Mouse (Mus musculus) midbrain, postnatal 0 days (tissue): Measurements from ENCODE around the gene Gal. TPM values are rescaled to one million over a fixed set of nuclear protein-coding genes. Genes with fewer than 3 reads are reported as not detected.

Experiments
- ATAC-seq: fragments of 200-750 bp; cut with Nextera tagmentation; 2 replicates; pipeline ENCODE4 v1.8.0; 2017; ENCODE audit warnings: moderate number of reproducible peaks, mild to moderate bottlenecking, moderate TSS enrichment, moderate library complexity; ENCODE audit not compliant: low FRiP score
- DNase-seq: peaks from one replicate; pipeline ENCODE4 v3.0.0-alpha.2; 2015; ENCODE audit warnings: low spot score
- H3K27ac ChIP-seq: fragments of 300-500 bp; sonication (generic); 2 replicates; pipeline ENCODE4 v1.5.1; 2014; ENCODE audit warnings: low read depth, mild to moderate bottlenecking, low read length, mixed read lengths
- H3K27me3 ChIP-seq: fragments of 300-500 bp; sonication (generic); 2 replicates; pipeline ENCODE4 v1.6.1; 2014; ENCODE audit warnings: low read length, control low read depth, mixed read lengths; ENCODE audit not compliant: insufficient read depth
- H3K36me3 ChIP-seq: fragments of 300-500 bp; sonication (generic); 2 replicates; pipeline ENCODE4 v1.6.1; 2014; ENCODE audit warnings: low read length, control low read depth, mixed read lengths; ENCODE audit not compliant: insufficient read depth
- H3K4me1 ChIP-seq: fragments of 300-500 bp; sonication (generic); 2 replicates; pipeline ENCODE4 v1.6.1; 2014; ENCODE audit warnings: mild to moderate bottlenecking, control low read depth, antibody characterized with exemption, low read length, mixed read lengths; ENCODE audit not compliant: insufficient read depth
- H3K4me2 ChIP-seq: fragments of 300-500 bp; sonication (generic); 2 replicates; pipeline ENCODE4 v1.6.1; 2014; ENCODE audit warnings: low read depth, mild to moderate bottlenecking, low read length, mixed read lengths; ENCODE audit not compliant: poor library complexity, severe bottlenecking
- H3K4me3 ChIP-seq: fragments of 300-500 bp; sonication (generic); 2 replicates; pipeline ENCODE4 v1.5.1; 2014; ENCODE audit warnings: low read depth, mild to moderate bottlenecking, low read length, moderate library complexity
- H3K9ac ChIP-seq: fragments of 300-500 bp; sonication (generic); replicated peaks from 2 replicates; pipeline ENCODE4 v1.6.1; 2014; ENCODE audit warnings: mild to moderate bottlenecking, low read length, moderate library complexity, mixed read lengths; ENCODE audit not compliant: poor library complexity, severe bottlenecking
- H3K9me3 ChIP-seq: fragments of 300-500 bp; sonication (generic); 2 replicates; pipeline ENCODE4 v1.6.1; 2016; ENCODE audit warnings: low read length, control low read depth
- CTCF ChIP-seq: IDR thresholded peaks from 2 replicates; pipeline ENCODE4 v1.5.1; 2016; ENCODE audit warnings: antibody characterized with exemption, mild to moderate bottlenecking
- WGBS: fragments of 180-500 bp; shearing (Covaris S2); extraction: QIAGEN DNeasy Blood & Tissue Kit; methylation state at CpG from one replicate; pipeline ENCODE4 v1.1.7; 2014; 5-methylcytosine and 5-hydroxymethylcytosine counted together
- polyA plus RNA-seq: library from polyadenylated mRNA; unstranded; fragments of >200 nt; fragmentation: Nextera tagmentation; extraction: Ambion mirVana; gene quantifications from 2 replicates; pipeline ENCODE4 v1.2.1, GENCODE M21; 2015
- total RNA-seq: library from RNA; depleted of rRNA; stranded (reverse); fragments of >200 nt; gene quantifications from 2 replicates; pipeline ENCODE4 v1.2.3, GENCODE M21; 2014

Gal gene
- total and polyA plus RNA-seq, 2 experiments from 2014 or later = 1.9 to 30.0 TPM

DNA sequence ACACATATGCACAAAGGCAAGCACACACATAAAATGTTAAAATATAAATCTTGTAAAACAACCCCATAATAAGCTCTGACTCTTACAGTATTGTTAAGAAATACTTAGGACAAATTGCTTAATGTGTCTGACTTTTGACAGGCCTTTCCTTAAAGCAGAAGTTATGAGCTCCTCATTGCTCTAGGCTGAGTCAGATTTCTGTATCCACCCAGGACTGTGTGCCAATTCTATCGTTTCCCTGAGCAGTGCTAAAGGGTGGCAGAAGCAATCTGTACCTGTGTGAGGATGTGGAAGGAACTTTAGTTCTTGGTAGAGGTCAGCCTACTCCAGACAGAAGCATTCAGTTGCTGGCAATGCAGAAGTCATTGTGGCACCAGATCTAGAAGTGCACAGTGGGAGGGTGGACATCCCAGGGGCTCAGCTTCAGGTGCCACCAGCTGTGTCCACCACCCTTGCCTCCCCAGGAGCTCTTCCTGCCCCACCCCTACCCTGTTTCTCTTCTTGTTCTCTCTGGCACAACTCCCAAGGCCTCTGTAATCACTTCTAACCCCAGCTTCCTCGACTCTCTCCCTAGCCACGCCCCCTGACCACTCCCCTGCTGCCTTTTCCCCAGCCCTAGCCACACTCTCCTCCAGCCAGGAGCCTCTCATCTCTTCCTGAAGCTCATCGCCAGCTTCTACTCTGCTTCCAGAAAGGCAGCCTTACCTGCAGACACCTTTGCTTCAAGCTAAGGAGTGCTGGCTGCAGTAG is 37.2 kb downstream of the Gal start:
- no peak for ATAC-seq
- Histone ChIP-seq H3K27me3 (no peaks in the 10 kb centered on the region), H3K36me3 (no peaks in the 10 kb centered on the region), H3K4me3 (no peak overlapping the region), H3K9me3 (no peaks in the 10 kb centered on the region), H3K27ac (no peak overlapping the region), H3K9ac (no peak overlapping the region), H3K4me2 (no peak overlapping the region), H3K4me1 (no peaks in the 10 kb centered on the region)
- 36% methylated on average over 4 of the region's 4 CpGs for WGBS
- no peak for TF ChIP-seq CTCF
- DNase-seq = no peak

DNA sequence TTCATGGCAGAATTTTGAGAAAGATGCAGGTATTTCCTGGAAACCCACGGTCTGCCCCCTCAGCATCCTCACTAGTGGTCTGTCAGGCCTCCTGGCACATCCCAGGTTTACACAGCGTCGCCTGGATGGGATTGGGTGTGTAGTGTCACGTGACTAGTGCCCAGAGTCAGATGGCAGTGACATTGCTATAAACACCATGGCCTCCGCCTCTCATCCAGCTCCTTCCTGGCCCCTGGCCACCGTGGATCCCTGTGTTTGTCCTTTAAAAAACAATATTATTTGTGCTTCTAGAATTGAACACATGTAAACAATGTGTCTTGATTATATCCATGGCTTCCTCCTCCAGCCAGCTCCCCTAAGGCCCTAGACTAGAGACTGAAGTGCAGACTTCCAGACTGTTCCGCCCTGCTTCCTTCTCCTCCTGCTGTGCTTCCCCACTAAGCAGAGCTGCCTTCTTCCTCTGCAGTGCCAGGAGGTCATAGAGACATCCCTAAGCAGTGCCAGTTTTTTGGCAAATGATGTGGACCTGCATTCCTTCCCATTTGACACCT is 38.3 kb downstream of the Gal start:
- H3K36me3 ChIP-seq = no peaks in the 10 kb centered on the region
- DNase-seq = no peak
- H3K27ac ChIP-seq = no peak overlapping the region
- H3K9me3 ChIP-seq = no peaks in the 10 kb centered on the region
- 73% methylated on average over 7 of the region's 7 CpGs for WGBS
- TF ChIP-seq CTCF = no peak
- H3K4me1 ChIP-seq = no peaks in the 10 kb centered on the region
- no peak overlapping the region for H3K4me3 ChIP-seq
- no peaks in the 10 kb centered on the region for H3K27me3 ChIP-seq
- no peak for ATAC-seq
- no peak overlapping the region for H3K9ac ChIP-seq
- H3K4me2 ChIP-seq = no peak overlapping the region

DNA sequence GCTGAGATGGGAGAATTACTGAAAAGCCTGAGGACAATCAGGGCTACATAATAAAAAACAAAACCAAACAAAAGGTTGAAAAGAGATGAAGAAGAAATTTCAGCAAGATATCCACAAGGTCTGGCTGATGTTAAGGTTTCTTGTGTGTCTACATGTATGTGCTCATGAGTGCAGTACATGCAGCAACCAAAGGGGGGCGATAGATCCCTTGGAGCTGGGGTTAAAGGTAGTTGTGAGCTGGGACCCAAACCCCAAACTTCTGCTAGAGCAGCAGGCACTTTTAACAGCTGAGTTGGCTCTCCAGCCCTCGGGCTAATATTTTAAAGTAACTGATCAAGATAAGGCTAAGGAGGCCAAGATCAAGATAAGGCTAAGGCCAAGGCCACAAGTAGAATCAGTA is 40.3 kb downstream of the Gal start:
- Histone ChIP-seq H3K9ac (no peak overlapping the region), H3K9me3 (no peaks in the 10 kb centered on the region), H3K36me3 (no peaks in the 10 kb centered on the region), H3K4me3 (no peak overlapping the region), H3K27ac (no peak overlapping the region), H3K4me2 (no peak overlapping the region), H3K4me1 (no peaks in the 10 kb centered on the region), H3K27me3 (no peaks in the 10 kb centered on the region)
- no peak for ATAC-seq
- no peak for DNase-seq
- peak; percentile 50 for TF ChIP-seq CTCF
- WGBS = 69% methylated on average over 2 of the region's 2 CpGs

DNA sequence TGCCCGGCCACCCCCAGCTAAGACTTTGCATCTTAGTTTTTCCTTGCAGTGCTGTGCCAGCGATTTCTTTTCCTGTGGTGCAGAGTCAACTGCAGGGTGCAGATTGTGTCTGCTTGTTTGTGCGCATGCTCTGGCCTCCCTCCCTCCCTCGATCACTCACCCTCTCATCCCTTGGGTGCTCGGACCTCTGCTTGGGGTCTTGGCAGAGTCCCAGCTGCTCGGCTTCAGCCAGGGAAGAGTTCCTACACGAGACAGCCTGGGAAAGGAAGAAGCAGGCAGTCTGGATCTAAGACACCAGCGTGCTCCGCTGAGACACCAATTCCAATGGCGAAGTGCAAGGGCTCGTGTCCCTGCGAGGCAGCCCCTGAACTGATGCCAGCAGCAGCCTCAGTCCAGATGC is 41.0 kb downstream of the Gal start:
- no peak overlapping the region for H3K4me3 ChIP-seq
- 65% methylated on average over 12 of the region's 12 CpGs for whole genome bisulfite sequencing

DNA sequence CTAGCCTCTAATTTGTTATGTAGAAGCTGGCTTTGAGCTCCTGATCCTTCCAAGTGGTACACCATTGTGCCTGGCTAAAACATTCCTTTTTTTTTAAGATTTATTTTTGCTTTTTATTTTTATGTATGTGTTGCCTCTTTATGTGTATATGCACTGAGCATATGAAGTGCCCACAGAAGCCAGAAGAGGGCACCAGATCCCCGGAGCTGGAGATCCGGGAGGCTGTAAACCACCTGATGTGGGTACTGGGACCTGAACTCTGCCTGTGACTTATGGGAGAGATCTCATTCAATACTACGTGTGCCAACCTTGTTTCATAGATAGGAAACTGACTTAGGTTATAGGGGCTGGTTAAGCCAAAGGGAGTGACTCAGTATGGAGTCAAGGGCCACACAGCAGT is 46.1 kb downstream of the Gal start:
- no peaks in the 10 kb centered on the region for H3K4me1 ChIP-seq
- no peaks in the 10 kb centered on the region for H3K27me3 ChIP-seq
- H3K4me2 ChIP-seq = no peak overlapping the region
- 89% methylated on average over 3 of the region's 3 CpGs for WGBS
- H3K9ac ChIP-seq = no peak overlapping the region
- 0 out of 2 replicates have a peak, but pooled peaks cover 3% of the 10 kb centered on the region for H3K36me3 ChIP-seq
- no peaks in the 10 kb centered on the region for H3K9me3 ChIP-seq
- no peak for ATAC-seq
- H3K27ac ChIP-seq = no peak overlapping the region
- DNase-seq = no peak
- no peak overlapping the region for H3K4me3 ChIP-seq
- TF ChIP-seq CTCF = peak; percentile 16; the same call in 1 of the 2 replicates

More for the DNA sequence above, 41.0 kb downstream of the Gal start:
- no peak overlapping the region for H3K9ac ChIP-seq
- DNase-seq (no peak), ATAC-seq (no peak)
- H3K4me1 ChIP-seq = no peaks in the 10 kb centered on the region
- no peak overlapping the region for H3K4me2 ChIP-seq
- no peaks in the 10 kb centered on the region for H3K27me3 ChIP-seq
- no peak overlapping the region for H3K27ac ChIP-seq
- no peaks in the 10 kb centered on the region for H3K36me3 ChIP-seq
- no peak for TF ChIP-seq CTCF
- no peaks in the 10 kb centered on the region for H3K9me3 ChIP-seq

DNA sequence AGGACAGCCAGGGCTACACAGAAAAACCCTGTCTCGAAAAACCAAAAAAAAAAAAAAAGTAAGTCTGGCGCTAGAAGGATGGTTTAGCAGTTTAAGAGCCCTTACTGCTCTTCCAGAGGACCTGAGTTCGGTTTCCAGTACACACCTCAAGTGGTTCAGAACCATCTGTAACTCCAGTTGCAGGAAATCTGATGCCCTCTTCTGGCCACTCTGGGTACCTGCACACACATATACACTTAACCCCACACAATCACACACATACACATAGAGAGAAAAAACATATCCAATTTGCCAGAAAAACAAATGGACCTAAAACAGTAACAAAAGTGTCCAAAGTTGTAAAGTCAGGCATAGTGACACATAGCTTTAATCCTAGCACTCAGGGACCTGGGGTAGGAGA is 49.3 kb downstream of the Gal start:
- no peak for ATAC-seq
- Histone ChIP-seq H3K4me3 (no peak overlapping the region), H3K36me3 (0 out of 2 replicates have a peak, but pooled peaks cover 3% of the 10 kb centered on the region), H3K27ac (no peak overlapping the region), H3K4me1 (no peaks in the 10 kb centered on the region), H3K9ac (no peak overlapping the region), H3K4me2 (no peak overlapping the region), H3K27me3 (no peaks in the 10 kb centered on the region), H3K9me3 (no peaks in the 10 kb centered on the region)
- TF ChIP-seq CTCF = peak; percentile 11; the same call in 1 of the 2 replicates
- WGBS = 90% methylated on average over 3 of the region's 3 CpGs
- no peak for DNase-seq
